Mouse (Mus musculus) bone marrow macrophage, adult 2 months (primary cell): ENCODE results near the gene Upf1. TPM values are rescaled to one million over a fixed set of nuclear protein-coding genes. Genes with fewer than 3 reads are reported as not detected.

ENCODE experiments used
- H3K27ac ChIP-seq: 2 replicates; pipeline ENCODE4 v1.5.1; 2012; ENCODE audit warnings: low read depth, low read length; ENCODE audit not compliant: insufficient read depth
- H3K4me1 ChIP-seq: 2 replicates; pipeline ENCODE4 v1.6.1; 2012; ENCODE audit warnings: low read length; ENCODE audit not compliant: control insufficient read depth, insufficient read depth
- H3K4me3 ChIP-seq: 2 replicates; pipeline ENCODE4 v1.5.1; 2012; ENCODE audit warnings: mild to moderate bottlenecking, low read length, moderate library complexity; ENCODE audit not compliant: insufficient read depth
- CTCF ChIP-seq: IDR thresholded peaks from 2 replicates; pipeline ENCODE4 v1.5.1; 2012; ENCODE audit warnings: low read depth, mild to moderate bottlenecking, low read length, moderate library complexity
- POLR2A ChIP-seq: IDR thresholded peaks from 2 replicates; pipeline ENCODE4 v1.6.1; 2012; ENCODE audit warnings: mild to moderate bottlenecking, low read depth, low read length, borderline replicate concordance
- polyA plus RNA-seq: library from polyadenylated mRNA; stranded (reverse); fragments of >200 nt; gene quantifications from 2 replicates; pipeline ENCODE4 v1.2.4, GENCODE M21; 2012; ENCODE audit not compliant: missing spikeins, insufficient read depth, insufficient read length

Upf1 gene
- polyA plus RNA-seq, 1 experiment: 30.6 TPM

DNA sequence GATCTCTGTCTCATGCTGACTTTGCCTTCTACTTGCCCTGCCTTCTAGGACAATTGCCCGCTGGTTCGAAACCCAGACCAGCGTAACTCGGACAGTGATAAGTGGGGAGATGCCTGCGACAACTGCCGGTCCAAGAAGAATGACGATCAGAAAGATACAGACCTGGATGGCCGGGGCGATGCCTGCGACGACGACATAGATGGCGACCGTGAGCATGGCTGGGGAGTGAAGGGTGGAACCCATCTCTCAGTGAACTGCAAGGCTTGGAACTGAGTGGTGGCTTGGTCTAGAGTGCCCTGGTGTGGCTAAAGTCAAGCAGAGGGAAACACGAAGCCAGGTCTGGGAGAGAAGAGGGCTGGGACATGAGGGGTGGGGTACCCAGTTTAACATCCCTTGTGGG is 24.0 kb upstream of the Upf1 start:
- Histone ChIP-seq H3K4me1 (peaks cover 9% of the 10 kb centered on the region), H3K27ac (no peak overlapping the region), H3K4me3 (no peak overlapping the region)
- no peak for TF ChIP-seq POLR2A
- no peak for TF ChIP-seq CTCF

GRCm38 (mm10) chr8:70376275-70376741 is 23.2 kb upstream of the Upf1 start:
- Histone ChIP-seq H3K4me1 (peaks cover 9% of the 10 kb centered on the region), H3K4me3 (0 out of 2 replicates have a peak overlapping the region, but pooled peaks have one; percentile 0), H3K27ac (no peak overlapping the region)
- TF ChIP-seq POLR2A: no peak
- TF ChIP-seq CTCF: no peak

DNA sequence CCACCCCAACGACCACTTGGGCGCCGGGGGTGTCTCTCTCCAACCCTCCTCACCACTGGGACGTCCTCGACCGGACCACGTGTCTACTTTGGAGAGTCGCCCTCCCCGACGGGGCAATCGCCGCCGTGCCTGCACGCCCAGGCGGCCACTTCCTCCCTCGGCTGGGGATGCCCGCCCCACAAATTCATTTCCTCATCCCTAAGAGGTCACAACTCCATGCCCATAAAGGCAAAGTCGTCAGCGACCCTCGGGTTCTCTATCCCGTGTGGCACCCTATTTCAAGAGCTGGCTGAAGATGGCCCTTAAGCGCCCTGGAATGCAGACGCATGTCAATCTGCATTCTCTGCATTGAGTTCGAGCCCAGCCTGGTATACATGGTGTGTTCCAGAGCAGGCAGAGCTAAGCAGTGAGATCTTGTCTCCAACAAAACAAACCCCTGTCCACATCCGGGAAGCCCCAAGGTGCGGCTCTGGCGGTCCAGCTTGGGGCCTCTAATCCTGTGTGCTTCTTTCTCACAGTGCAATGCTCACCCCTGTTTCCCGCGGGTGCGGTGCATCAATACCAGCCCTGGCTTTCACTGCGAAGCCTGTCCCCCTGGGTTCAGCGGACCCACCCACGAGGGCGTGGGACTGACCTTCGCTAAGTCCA is 22.3 kb upstream of the Upf1 start:
- TF ChIP-seq CTCF (no peak), POLR2A (no peak)
- H3K27ac ChIP-seq: no peak overlapping the region
- H3K4me1 ChIP-seq: peaks cover 9% of the 10 kb centered on the region
- peak overlapping the region; percentile 56 for H3K4me3 ChIP-seq

DNA sequence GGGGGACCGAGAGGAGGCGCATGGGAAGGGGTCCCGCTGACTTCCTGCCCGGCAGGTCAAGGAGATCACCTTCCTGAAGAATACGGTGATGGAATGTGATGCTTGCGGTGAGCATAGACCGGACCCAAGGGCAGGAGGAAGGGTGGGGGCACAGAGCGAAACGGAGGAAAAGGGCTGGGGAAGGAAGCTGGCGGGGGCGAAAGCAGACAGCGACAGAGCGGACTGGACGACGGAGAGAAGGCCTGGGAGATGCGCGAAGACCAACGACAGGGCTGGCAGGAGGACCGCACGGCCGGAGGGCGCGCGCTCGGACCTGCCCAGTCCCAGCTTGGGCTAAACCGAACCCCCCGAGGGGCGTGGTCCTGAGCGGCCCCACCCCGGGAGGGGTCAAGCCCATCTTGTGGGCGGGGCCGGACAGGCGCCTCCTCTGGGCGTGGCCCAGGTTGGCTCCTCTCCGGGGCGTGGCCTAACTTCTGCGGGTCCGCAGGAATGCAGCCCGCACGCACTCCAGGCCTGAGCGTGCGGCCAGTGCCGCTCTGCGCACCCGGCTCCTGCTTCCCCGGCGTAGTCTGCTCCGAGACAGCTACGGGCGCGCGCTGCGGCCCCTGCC is 21.3 kb upstream of the Upf1 start:
- H3K27ac ChIP-seq: no peak overlapping the region
- H3K4me3 ChIP-seq: peak overlapping the region; percentile 56
- H3K4me1 ChIP-seq: peaks cover 9% of the 10 kb centered on the region
- TF ChIP-seq POLR2A: no peak

DNA sequence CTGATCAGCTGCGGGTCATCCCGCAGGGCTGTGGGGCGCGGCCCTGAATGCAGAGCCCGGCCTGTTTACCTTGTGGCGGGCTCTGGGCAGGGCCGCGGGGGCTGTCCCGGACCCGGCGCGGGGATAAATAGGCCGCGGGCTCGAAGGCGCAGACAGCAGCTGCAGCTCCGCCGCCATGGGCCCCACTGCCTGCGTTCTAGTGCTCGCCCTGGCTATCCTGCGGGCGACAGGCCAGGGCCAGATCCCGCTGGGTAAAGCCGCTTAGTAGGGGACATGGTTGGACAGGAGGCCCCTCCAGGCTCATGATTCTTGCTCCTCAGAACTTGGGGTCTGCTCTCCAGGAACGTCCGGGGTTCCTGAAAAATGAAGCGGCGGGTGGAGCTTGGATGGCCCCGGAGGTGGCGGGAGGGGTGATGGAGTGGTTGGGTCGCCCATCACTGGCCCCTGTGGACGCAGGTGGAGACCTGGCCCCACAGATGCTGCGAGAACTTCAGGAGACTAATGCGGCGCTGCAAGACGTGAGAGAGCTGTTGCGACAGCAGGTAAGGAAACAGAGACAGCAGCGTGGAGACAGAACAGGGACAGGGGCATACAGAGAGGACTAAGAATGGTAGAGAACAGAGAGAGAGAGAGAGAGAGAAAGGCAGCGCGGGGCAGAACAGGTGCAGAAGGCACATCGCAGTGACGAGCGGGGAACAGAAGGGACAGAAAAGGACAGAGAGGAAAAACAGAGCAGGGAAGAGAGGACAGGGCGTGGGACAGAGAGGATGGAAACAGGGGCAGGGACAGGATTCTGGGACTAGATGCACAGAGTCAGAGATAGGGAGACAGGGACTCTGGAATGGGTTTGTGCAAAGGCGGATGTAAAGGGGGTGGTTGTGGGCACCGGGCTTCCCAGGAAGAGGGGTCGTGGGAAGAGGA is 20.6 kb upstream of the Upf1 start, which contains the start of gene Comp:
Gene Comp, plus strand, starts transcription at position 162 of the 921 bp plus-strand sequence.
- no peak for TF ChIP-seq POLR2A
- TF ChIP-seq CTCF: no peak
- Histone ChIP-seq H3K27ac (no peak within 1 kb of the TSS), H3K4me1 (peaks cover 9% of the 10 kb centered on the region), H3K4me3 (peak within 1 kb of the TSS; percentile 56)

DNA sequence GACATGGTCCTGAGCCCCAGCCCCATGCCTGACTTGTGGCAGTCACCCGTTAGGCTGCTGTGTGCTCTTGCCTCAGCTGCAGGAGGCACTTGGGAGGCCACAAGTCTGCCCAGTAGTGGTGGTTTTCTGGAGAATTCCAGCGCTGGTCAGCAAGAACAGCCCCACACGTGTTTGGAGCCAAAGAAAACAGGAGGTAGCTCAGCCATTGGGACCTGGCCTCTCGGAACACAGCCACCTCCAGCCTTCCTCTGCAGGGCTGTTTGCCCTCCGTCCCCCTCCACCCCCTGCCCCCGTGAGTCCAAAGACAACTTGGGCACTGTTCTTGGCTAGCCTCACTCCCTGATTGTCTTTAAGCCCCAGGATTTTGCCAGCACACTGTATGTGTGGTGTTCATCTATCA is 18.9 kb upstream of the Upf1 start:
- H3K4me1 ChIP-seq: peaks cover 9% of the 10 kb centered on the region
- no peak overlapping the region for H3K27ac ChIP-seq
- no peak for TF ChIP-seq CTCF
- H3K4me3 ChIP-seq: no peak overlapping the region

DNA sequence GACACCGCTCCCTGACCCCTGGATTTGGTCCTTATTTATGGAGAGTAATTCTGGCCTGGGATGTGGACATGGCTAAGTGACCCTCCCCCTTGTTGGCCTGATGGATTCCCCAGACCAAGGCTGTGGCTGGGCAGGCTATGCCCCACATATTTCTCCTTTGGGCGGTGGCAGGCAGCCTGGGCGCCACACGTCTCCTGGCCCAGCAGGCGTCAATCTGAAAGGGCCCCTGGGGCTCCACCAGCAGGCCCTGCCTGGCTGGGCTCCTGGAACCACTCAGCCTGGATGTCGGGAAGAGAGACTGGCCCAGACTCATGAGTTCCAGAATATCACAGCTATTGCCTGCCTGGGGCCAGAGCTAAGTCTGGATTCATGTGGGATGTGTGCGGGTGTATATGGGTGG is 17.4 kb upstream of the Upf1 start:
- TF ChIP-seq CTCF: no peak
- TF ChIP-seq POLR2A: no peak
- H3K4me3 ChIP-seq: no peak overlapping the region
- H3K4me1 ChIP-seq: peaks cover 7% of the 10 kb centered on the region
- no peak overlapping the region for H3K27ac ChIP-seq

- H3K27ac ChIP-seq: no peak overlapping the region
- TF ChIP-seq CTCF (no peak), POLR2A (no peak)
Measured at GRCm38 (mm10) chr8:70366588-70366987, 13.5 kb upstream of the Upf1 start.

DNA sequence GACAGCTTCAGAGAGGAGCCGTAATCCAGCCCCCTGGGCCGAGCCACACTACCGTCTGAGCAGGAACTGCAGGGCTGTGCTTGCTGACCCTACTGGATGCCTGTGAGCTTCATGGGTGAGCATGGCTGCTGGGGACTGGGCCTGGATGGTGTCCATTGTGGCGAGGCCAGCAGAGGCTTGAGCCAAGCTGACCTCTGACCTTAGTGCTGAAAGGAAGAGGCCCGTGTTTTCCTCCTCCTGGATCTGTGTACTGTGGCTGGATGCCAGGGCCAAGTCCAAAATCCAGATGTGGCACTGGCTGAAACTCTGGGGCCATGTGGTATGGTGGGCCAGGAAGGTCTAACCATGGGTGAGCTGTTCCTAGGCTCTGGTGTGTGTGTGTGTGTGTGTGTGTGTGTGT is 11.0 kb upstream of the Upf1 start:
- TF ChIP-seq CTCF (no peak), POLR2A (no peak)
- no peak overlapping the region for H3K27ac ChIP-seq
- peaks cover 4% of the 10 kb centered on the region; the same call in 1 of the 2 replicates for H3K4me1 ChIP-seq
- H3K4me3 ChIP-seq: no peak overlapping the region

More at GRCm38 (mm10) chr8:70366588-70366987, 13.5 kb upstream of the Upf1 start:
- peaks cover 4% of the 10 kb centered on the region; the same call in 1 of the 2 replicates for H3K4me1 ChIP-seq
- H3K4me3 ChIP-seq: no peak overlapping the region
